Mouse (Mus musculus): Measurements from ENCODE around the gene Tst.

GRCm38 (mm10) chr15:78405517-78406211 lies at the start of gene Tst:
- no peak for TF ChIP-seq CTCF (IDR thresholded peaks at IDR 0.05; ENCODE audit: low read depth)
- TF ChIP-seq EP300 (IDR thresholded peaks at IDR 0.05; ENCODE audit: low read depth), result no peak
